Mouse (Mus musculus) intestine, postnatal 0 days (tissue): Measurements from ENCODE around the gene Zscan18. TPM values are rescaled to one million over a fixed set of nuclear protein-coding genes. Genes with fewer than 3 reads are reported as not detected.
"Not testable (repeated sequence)": the region's sequence is repeated elsewhere in the genome, so short reads cannot be mapped to it uniquely, and the experiment has no call there.

ENCODE experiments used
- ATAC-seq: fragments of 200-750 bp; cut with Nextera tagmentation; 2 replicates; pipeline ENCODE4 v1.8.0; 2017; ENCODE audit warnings: mild to moderate bottlenecking, moderate TSS enrichment, moderate library complexity
- H3K27ac ChIP-seq: fragments of 300-500 bp; sonication (generic); 2 replicates; pipeline ENCODE4 v1.5.1; 2014; ENCODE audit warnings: mild to moderate bottlenecking, low read depth, low read length, moderate library complexity
- H3K27me3 ChIP-seq: fragments of 300-500 bp; sonication (generic); replicated peaks from 2 replicates; pipeline ENCODE4 v1.6.1; 2014; ENCODE audit warnings: low read length, mixed read lengths; ENCODE audit not compliant: control insufficient read depth, insufficient read depth
- H3K36me3 ChIP-seq: fragments of 300-500 bp; sonication (generic); 2 replicates; pipeline ENCODE4 v1.6.1; 2014; ENCODE audit warnings: mild to moderate bottlenecking, moderate library complexity; ENCODE audit not compliant: control insufficient read depth, insufficient read depth
- H3K4me1 ChIP-seq: fragments of 300-500 bp; sonication (generic); replicated peaks from 2 replicates; pipeline ENCODE4 v1.6.1; 2014; ENCODE audit warnings: antibody characterized with exemption, low read length, mixed read lengths; ENCODE audit not compliant: control insufficient read depth, insufficient read depth
- H3K4me2 ChIP-seq: fragments of 300-500 bp; sonication (generic); replicated peaks from 2 replicates; pipeline ENCODE4 v1.6.1; 2014; ENCODE audit warnings: low read depth, mild to moderate bottlenecking, moderate library complexity
- H3K4me3 ChIP-seq: fragments of 300-500 bp; sonication (generic); 2 replicates; pipeline ENCODE4 v1.5.1; 2014; ENCODE audit warnings: low read depth, low read length
- H3K9ac ChIP-seq: fragments of 300-500 bp; sonication (generic); 2 replicates; pipeline ENCODE4 v1.6.1; 2014; ENCODE audit warnings: mild to moderate bottlenecking, low read depth, low read length
- H3K9me3 ChIP-seq: fragments of 300-500 bp; sonication (generic); 2 replicates; pipeline ENCODE4 v1.6.1; 2016; ENCODE audit warnings: mixed run types; ENCODE audit not compliant: control insufficient read depth
- CTCF ChIP-seq: sonication (generic); IDR thresholded peaks from 2 replicates; pipeline ENCODE4 v1.5.1; 2016; ENCODE audit warnings: low read depth, mild to moderate bottlenecking, control low read depth, antibody characterized with exemption, moderate library complexity
- WGBS: fragments of 180-500 bp; shearing (Covaris S2); extraction: QIAGEN DNeasy Blood & Tissue Kit; methylation state at CpG from one replicate; pipeline ENCODE4 v1.1.7; 2014; 5-methylcytosine and 5-hydroxymethylcytosine counted together
- polyA plus RNA-seq: library from polyadenylated mRNA; unstranded; fragments of >200 nt; fragmentation: Nextera tagmentation; extraction: Ambion mirVana; gene quantifications from 2 replicates; pipeline ENCODE4 v1.2.1, GENCODE M21; 2015

Gene Zscan18
- polyA plus RNA-seq, 1 experiment from 2014 or later, result 1.1 TPM

DNA sequence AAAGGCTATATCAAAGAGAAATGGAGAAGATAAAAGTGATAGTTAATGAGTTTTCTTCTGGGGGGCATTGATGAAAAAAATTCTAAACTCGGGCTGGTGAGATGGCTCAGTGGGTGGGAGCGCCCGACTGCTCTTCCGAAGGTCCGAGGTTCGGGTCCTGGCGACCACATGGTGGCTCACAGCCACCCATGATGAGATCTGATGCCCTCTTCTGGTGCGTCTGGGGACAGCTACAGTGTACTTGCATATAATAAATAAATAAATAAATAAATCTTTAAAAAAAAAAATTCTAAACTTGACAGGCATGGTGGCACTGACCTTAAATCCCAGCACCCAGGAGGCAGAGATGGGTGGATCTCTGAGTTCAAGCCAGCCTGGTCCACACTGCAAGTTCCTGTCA is 12.1 kb upstream of the Zscan18 start:
- Histone ChIP-seq H3K9me3 (peaks cover 18% of the 10 kb centered on the region), H3K4me3 (no peak overlapping the region), H3K36me3 (peaks cover 22% of the 10 kb centered on the region), H3K27ac (no peak overlapping the region), H3K4me2 (no peak overlapping the region), H3K27me3 (no peaks in the 10 kb centered on the region), H3K4me1 (no peaks in the 10 kb centered on the region), H3K9ac (no peak overlapping the region)
- 94% methylated on average over 8 of the region's 8 CpGs for WGBS
- no peak for TF ChIP-seq CTCF
- ATAC-seq, result no peak

DNA sequence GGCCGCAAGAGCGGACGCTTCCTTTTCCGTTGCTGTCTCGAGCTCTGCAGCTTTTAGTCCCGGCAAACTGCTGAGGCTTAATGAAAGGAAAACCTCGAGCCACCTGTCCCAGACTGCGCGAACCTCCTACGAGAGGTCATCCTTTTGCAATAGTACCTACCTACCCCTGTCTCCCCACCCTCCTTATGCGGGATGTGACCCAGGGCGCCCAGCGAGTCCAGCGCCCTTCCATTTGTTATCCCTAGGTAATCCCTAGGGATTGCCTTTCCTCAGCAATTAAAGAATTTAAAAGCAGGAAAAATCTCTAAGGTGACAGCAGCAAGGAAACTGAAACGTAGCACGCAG is 264 bp upstream of the Zscan18 start:
- Histone ChIP-seq H3K36me3 (peaks cover 13% of the 10 kb centered on the region; the same call in 1 of the 2 replicates), H3K4me2 (peak overlapping the region; percentile 84), H3K27ac (peak overlapping the region; percentile 4; the same call in 1 of the 2 replicates), H3K4me3 (peak overlapping the region; percentile 51), H3K4me1 (no peaks in the 10 kb centered on the region), H3K27me3 (no peaks in the 10 kb centered on the region), H3K9me3 (no peaks in the 10 kb centered on the region), H3K9ac (peak overlapping the region; percentile 43)
- ATAC-seq, result peak; percentile 60; the same call in 1 of the 2 replicates
- under 1% methylated on average over 16 of the region's 16 CpGs for WGBS
- no peak for TF ChIP-seq CTCF

DNA sequence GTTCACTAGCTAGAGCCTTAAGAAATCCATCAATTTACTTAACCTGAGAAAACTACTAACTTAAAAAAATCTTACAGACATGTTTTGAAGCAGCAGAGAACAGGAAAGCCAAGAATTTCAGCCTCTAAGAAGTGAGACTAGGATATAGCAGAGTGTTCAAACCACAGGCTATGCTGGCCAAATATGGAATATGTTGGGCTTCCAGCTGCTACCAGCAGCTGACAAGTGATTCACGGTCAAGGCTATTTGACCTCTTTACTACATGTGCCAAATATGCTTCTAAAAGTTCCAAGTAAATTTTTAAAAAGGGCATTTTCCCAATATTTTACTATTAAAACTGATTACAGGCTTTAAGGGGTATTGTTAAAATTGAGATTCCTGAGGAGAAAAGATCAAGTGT is 3.9 kb downstream of the Zscan18 start:
- TF ChIP-seq CTCF, result no peak
- Histone ChIP-seq H3K9ac (no peak overlapping the region), H3K27me3 (no peaks in the 10 kb centered on the region), H3K9me3 (no peaks in the 10 kb centered on the region), H3K36me3 (no peaks in the 10 kb centered on the region), H3K4me3 (no peak overlapping the region), H3K27ac (no peak overlapping the region), H3K4me2 (no peak overlapping the region), H3K4me1 (no peaks in the 10 kb centered on the region)
- 75% methylated on average over 1 of the region's 1 CpGs for WGBS
- ATAC-seq, result no peak

DNA sequence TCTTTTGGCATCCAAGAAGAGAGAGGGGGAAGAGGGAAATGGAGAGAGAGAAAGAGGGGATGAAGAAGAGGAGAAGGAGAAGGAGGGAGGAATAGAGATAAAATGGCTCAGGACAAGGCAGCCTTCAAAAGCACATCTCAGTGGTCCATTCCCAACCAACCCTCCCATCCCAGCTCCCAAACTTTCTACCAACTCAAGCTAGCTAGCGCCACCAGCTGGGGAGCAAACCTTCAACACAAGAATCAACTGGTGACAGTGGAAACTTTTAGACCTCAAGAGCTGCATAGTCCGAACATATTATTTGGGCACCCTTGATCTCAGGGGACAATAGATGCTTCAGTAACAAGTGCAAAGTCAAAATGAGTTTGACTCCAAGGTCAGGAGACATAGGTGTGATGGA is 5.5 kb downstream of the Zscan18 start:
- no peak for ATAC-seq
- H3K4me1 ChIP-seq, result no peaks in the 10 kb centered on the region
- H3K9me3 ChIP-seq, result no peaks in the 10 kb centered on the region
- H3K27me3 ChIP-seq, result no peaks in the 10 kb centered on the region
- no peaks in the 10 kb centered on the region for H3K36me3 ChIP-seq
- WGBS, result 61% methylated on average over 2 of the region's 2 CpGs
- TF ChIP-seq CTCF, result no peak
- H3K4me2 ChIP-seq, result no peak overlapping the region
- H3K4me3 ChIP-seq, result no peak overlapping the region
- no peak overlapping the region for H3K9ac ChIP-seq
- H3K27ac ChIP-seq, result no peak overlapping the region

DNA sequence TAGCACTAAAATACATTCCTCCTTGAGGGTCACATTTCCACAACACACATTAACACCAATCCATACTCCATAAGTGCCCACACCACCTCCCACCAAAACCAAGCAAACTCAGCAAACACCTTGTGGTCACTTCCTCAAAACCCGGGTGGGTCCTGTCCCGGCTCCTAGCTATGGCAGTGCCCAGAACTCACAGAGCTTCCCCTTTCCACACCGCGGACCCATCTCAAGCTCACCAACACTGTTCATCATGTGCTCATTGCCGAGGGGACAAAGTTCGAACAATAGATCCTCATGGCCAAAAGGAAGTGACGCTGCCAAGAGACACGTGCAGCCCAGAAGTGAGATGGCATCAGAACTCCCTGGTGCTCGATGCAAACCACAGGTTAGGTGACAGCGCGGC is 10.8 kb downstream of the Zscan18 start:
- not testable (repeated sequence) for H3K9me3 ChIP-seq, H3K4me2 ChIP-seq, H3K4me1 ChIP-seq, H3K36me3 ChIP-seq, H3K27ac ChIP-seq, H3K9ac ChIP-seq, ATAC-seq, H3K27me3 ChIP-seq, H3K4me3 ChIP-seq
- WGBS, result 86% methylated on average over 11 of the region's 11 CpGs

DNA sequence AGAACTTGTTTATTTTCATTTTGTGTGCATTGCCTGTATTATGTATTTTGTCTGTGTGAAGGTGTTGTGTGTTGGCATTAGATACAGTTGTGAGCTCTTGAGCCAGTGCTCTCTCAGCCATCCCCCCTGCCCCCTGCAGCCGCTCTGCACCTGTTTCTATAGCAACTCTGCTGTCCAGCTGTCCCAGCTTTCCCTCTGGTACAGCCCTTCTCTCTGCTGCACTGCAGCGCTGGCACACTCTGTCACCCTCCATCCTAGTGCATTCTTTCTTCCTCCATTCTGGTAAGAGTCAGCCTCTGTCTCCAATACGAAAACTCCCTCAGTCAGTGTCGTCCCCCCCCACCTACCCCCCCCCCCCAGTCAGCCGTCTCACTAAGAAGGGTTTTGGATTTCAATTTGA is 15.4 kb downstream of the Zscan18 start:
- H3K36me3 ChIP-seq, result no peaks in the 10 kb centered on the region
- H3K4me1 ChIP-seq, result no peaks in the 10 kb centered on the region
- no peaks in the 10 kb centered on the region for H3K27me3 ChIP-seq
- no peak for TF ChIP-seq CTCF
- H3K27ac ChIP-seq, result no peak overlapping the region
- no peak overlapping the region for H3K4me3 ChIP-seq
- no peaks in the 10 kb centered on the region for H3K9me3 ChIP-seq
- WGBS, result 33% methylated on average over 5 of the region's 5 CpGs
- H3K4me2 ChIP-seq, result no peak overlapping the region
- no peak for ATAC-seq
- no peak overlapping the region for H3K9ac ChIP-seq

DNA sequence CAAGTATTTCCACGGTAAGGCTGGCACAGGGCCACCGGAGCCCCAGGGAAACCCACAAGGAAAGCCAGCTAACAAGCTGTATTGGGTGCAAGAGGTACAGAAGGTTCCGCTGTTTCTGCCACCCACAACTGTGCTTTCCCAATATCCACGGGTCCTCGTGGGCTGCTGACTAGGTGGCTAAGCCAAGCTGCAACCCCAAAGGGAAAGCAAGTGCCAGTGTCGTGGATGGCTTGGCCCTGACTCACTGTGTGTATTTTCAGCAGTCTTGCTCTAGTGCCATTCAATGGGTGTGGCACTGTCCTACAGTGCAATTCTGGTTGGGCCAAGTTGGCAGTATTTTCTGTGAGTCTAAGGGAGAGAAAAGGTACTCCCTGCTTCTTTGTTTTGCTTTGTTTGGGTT is 16.1 kb downstream of the Zscan18 start:
- H3K4me2 ChIP-seq, result no peak overlapping the region
- no peak overlapping the region for H3K4me3 ChIP-seq
- H3K9ac ChIP-seq, result no peak overlapping the region
- no peaks in the 10 kb centered on the region for H3K36me3 ChIP-seq
- WGBS, result 68% methylated on average over 6 of the region's 6 CpGs
- H3K27me3 ChIP-seq, result no peaks in the 10 kb centered on the region
- TF ChIP-seq CTCF, result no peak
- ATAC-seq, result no peak
- H3K9me3 ChIP-seq, result no peaks in the 10 kb centered on the region
- H3K4me1 ChIP-seq, result no peaks in the 10 kb centered on the region
- no peak overlapping the region for H3K27ac ChIP-seq
